Mouse (Mus musculus) kidney, postnatal 4 days (tissue): Measurements from ENCODE around the gene Gm17324.

Experiments used
- DNase-seq, 2 experiments: peaks; one replicate each; pipeline ENCODE4 v3.0.0; 2021; ENCODE audit warnings: mixed read lengths in 2 of 2

Gene Gm17324

GRCm38 (mm10) chr9:78463337-78463736 lies 14.8 kb upstream of the Gm17324 start:
- no peak for DNase-seq

GRCm38 (mm10) chr9:78457026-78457425 lies 8.4 kb upstream of the Gm17324 start:
- no peak for DNase-seq

GRCm38 (mm10) chr9:78451382-78451781 lies 2.8 kb upstream of the Gm17324 start:
- DNase-seq, result no peak

- DNase-seq, result no peak
These were observed 1.8 kb upstream of the Gm17324 start for GRCm38 (mm10) chr9:78450404-78450803.

DNA sequence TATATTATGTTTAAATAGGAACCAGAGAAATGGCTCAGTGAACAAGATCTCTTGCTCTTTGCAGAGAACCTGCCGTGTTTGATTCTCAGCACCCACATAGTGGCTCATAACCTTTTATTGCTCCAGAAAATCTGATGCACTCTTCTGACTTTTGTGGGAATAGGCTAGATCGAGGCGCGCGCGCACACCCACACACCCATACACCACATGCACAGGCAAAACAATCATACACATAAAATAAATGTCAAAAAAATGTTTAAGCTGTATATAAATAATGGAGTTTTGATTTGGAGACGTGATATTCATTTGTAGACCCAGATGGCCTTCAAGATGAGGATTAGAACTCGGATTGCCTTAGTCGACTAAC lies 997 bp downstream of the Gm17324 start:
- DNase-seq, result no peak

DNA sequence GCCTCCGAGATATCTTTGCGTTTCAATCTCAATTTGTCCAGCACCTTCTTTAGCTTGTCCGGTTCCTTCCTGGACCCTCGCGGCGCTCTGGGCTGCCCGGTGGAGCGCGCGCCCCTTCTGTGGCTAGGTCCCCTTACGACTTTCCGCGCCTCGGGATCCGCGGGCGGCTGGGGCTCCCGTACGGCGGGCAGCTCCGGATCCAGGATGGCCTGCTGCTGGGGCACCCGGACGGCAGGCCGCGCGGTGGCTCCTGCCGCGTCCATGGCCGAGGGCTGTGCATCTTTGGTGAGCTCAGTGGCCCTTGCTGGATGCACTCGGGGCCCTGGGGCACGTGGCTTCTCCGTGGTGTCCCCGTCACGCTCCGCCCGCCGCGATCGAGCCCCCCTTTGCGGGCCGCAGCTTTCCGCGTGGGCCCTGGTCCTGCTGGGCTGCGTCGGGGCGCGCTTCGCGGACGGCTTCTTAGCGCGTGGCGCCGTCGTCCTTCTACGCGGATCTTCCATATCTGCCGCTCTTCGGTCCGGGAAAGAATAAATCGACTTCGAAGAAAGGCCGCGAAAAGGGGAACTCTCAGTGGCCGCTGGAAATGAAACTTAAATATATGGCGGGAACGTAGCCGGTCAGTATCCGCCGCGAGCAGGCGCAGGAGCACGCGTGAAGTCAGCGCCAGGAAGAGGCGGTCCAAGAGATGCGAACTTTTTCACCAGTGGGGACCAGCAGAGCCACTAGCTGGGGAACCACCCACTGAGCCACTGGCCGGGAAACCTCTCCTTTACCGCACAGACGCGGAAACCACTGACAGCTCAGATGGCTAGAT lies 5.8 kb downstream of the Gm17324 start, which contains the start of gene Cgas:
TSS of gene Cgas (minus strand) at position 659 of the 814 bp plus-strand sequence.
- DNase-seq, result peak; percentile 69 to 79

DNA sequence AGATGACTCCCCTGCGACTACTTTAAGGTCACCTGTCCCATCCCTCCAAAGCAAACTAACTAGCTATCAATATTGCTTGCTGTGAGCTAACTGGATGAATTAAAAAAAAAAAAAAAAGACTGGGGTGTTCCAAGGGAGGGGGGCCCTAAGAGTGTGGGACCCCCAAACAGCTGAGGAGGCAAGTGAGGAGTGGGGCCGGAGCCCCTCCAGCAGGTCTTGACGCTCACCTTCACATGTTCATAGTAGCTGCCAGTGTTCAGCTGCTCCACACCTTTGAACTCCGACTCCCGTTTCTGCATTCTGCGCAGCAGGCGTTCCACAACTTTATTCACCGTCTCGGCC lies 6.4 kb downstream of the Gm17324 start:
- no peak for DNase-seq

- no peak for DNase-seq
These were observed 9.2 kb downstream of the Gm17324 start for GRCm38 (mm10) chr9:78439426-78439825.

GRCm38 (mm10) chr9:78432471-78432870 lies 16.1 kb downstream of the Gm17324 start:
- no peak for DNase-seq

DNA sequence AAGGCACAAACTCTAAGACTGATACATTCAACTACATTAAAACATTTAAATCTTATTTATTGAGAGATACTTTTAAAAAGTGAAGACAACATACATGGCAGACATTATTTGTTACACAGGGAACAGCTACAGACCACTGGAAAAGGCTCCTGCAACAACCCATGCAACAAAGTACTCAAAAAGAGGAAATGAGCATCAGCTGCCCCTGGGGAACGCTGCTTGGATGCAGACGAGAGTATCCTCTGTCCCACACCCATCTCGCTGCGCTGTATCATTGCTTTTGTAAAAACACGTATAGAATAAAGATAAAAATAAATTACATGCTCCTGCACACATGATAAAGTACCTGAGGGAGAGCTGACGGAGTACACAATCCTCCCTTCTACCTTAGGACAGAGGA lies 18.1 kb downstream of the Gm17324 start:
- no peak for DNase-seq

DNA sequence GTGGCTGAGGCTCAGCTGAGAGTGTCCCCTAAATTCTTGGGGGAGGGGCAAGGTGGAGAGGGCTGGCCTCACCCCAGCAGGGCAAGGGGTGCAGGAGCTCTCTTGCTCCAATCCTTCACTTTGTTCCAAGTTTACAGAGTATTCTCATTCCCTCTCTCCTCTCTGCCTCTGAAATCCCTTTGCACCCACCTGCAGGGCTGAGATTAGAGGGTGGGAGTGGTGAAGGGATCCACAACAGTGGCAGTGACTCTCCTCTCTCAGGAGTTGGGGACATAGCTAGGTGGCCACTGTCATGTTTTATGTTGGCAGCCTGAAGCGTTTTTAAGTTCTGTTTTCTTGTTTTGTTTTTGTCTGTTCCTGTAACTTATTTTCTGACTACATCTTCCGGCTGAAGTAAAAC lies 19.0 kb downstream of the Gm17324 start:
- no peak for DNase-seq

DNA sequence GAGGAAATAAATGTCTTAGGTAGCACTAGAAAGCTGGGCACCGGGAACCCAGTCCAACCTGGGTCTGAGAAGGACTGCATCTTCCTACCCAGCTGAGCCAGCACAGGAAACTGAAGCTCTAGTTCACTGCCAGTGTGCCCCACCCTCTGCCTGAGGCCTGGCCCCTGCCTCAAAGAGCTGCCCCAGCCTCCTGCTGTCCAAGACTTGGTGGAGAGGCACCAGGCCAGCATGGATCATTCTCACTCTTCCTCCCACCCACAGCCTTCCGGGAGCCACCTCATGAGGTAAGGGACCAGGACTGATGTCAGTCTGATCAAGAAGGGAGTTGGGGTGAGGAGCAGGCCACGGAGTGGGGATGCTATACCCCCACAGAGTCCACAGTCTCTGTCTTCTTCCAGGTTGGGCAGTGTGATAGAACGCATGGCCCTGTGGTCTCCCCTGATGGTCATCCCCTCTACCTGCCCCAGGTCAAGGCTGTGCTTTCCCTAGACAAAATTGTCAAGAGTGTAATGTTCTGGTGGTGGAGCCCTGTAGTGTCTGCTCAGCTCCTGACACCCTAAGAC lies 19.6 kb downstream of the Gm17324 start:
- DNase-seq, result no peak

GRCm38 (mm10) chr9:78428185-78428584 lies 20.4 kb downstream of the Gm17324 start:
- DNase-seq, result peak in 1 of 2 experiments; percentile 10

- DNase-seq, result peak; percentile 6 to 26
These were observed 21.2 kb downstream of the Gm17324 start for GRCm38 (mm10) chr9:78427362-78427781.

DNA sequence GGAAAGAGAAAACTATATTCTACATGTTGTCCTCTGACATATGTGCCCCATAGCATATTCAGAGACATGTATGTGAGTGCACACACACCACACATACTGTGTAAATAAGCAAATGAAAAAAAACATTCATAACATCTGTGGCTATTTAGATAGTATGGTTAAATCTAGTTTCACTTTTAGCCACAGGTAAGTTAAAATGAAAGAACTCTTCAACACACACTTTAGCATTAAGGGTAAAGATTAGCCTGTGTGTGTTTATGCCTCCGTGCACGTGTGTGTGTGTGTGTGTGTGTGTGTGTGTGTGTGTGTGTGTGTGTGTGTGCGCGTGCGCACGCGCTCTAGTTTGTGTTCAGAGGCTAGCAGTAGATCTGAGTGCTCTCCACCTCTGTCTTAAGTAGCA lies 47.0 kb downstream of the Gm17324 start:
- DNase-seq, result no peak

DNA sequence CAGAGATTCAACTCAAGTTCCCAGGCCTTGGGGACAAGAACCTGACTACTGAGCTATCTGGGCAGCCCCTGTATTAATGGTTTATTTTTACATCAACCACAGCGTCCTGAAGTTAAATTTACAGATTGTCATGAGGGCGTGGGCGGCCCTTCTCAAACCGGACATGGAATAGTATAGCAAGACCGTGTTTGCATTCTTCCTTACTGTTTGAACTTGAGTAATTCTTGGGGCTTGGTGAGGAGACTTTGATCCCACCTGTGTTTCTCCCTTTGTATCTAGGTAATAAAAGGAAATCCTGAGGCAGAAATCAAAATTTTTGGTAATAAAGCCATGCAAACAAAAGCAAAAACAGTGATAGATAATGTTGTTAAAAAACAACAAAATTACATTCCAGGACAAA lies 48.0 kb downstream of the Gm17324 start:
- no peak for DNase-seq
